Mouse (Mus musculus): ENCODE results near the gene Hcn2. TPM values are rescaled to one million over a fixed set of nuclear protein-coding genes. Genes with fewer than 3 reads are reported as not detected.

The Hcn2 gene
- polyA plus RNA-seq, 1 experiment from 2014 or later, result not detected

DNA sequence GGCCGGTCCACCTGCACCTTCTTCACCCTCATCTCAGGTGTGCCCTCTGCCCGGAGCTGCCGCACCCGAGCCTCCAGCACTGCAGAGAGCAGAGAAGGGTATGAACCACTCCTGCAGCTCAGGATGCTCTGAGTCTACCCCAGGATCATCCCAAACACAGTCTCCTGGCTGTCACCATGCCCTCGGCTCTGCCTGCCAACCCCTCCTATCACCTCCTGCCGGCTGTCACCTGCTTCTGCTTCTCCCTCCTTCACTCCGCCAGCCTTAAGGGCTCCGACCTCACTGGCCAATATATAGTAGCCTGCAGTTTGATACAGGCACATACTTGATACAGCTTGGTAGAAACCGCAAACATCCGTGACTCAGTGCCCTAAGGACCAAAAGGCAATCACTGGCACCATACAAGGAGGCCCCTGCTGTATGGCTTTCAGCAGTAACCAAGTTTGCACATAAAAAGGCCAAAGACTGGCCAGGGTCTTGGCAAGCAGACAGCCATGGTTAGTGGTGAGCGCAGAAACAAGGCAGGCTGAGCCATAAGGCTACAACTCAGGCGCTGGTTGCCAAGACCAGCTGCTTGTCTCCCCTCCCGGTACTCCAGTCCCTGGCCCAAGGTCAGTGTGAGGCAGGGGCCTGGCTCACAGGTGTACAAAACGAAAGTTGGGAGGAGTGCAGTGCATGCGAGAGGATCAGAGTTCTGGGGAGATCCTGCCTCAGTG, 27.4 kb downstream of the Hcn2 start:
- DNase-seq, result no peak
- no peak overlapping the region for H3K27ac ChIP-seq (ENCODE audit: low read depth)
- WGBS, result 91% methylated on average over 15 of the region's 15 CpGs
- H3K4me3 ChIP-seq (ENCODE audit: low read depth, low read length), result no peak overlapping the region
- no peak overlapping the region for H3K9ac ChIP-seq
- ATAC-seq (ENCODE audit: insufficient read depth), result no peak
- no peaks in the 10 kb centered on the region for H3K27me3 ChIP-seq (ENCODE audit: insufficient read depth, low read length)
- H3K9me3 ChIP-seq (ENCODE audit: low read depth, low read length), result peaks cover 22% of the 10 kb centered on the region
- no peaks in the 10 kb centered on the region for H3K4me1 ChIP-seq (ENCODE audit: insufficient read depth)
- no peak for TF ChIP-seq CTCF (IDR thresholded peaks at IDR 0.05; ENCODE audit: low read depth)
- H3K36me3 ChIP-seq (ENCODE audit: insufficient read depth), result peaks cover 51% of the 10 kb centered on the region
- no peak overlapping the region for H3K4me2 ChIP-seq

- 86% methylated on average over 3 of the region's 3 CpGs for WGBS
- Histone ChIP-seq H3K27ac (ENCODE audit: low read depth) (no peak overlapping the region), H3K36me3 (ENCODE audit: insufficient read depth) (peaks cover 35% of the 10 kb centered on the region), H3K9ac (no peak overlapping the region; the same call in 1 of the 2 replicates), H3K9me3 (ENCODE audit: low read depth, low read length) (peaks cover 6% of the 10 kb centered on the region), H3K4me3 (ENCODE audit: low read depth, low read length) (peak overlapping the region; percentile 60), H3K4me2 (peak overlapping the region; percentile 73), H3K4me1 (ENCODE audit: insufficient read depth) (no peaks in the 10 kb centered on the region), H3K27me3 (ENCODE audit: insufficient read depth, low read length) (no peaks in the 10 kb centered on the region)
- ATAC-seq (ENCODE audit: insufficient read depth) (no peak), DNase-seq (no peak)
- no peak for TF ChIP-seq CTCF (IDR thresholded peaks at IDR 0.05; ENCODE audit: low read depth)
Measured at GRCm38 (mm10) chr10:79745411-79745810, 29.0 kb downstream of the Hcn2 start.

GRCm38 (mm10) chr10:79745898-79746773, 29.7 kb downstream of the Hcn2 start, which contains the start of gene Polrmt:
TSS of gene Polrmt (minus strand) at chr10:79746581.
- DNase-seq, result peak; percentile 99
- Histone ChIP-seq H3K4me3 (ENCODE audit: low read depth, low read length) (peak within 1 kb of the TSS; percentile 60), H3K4me1 (ENCODE audit: insufficient read depth) (no peaks in the 10 kb centered on the region), H3K36me3 (ENCODE audit: insufficient read depth) (peaks cover 27% of the 10 kb centered on the region), H3K4me2 (peak within 1 kb of the TSS; percentile 73), H3K27ac (ENCODE audit: low read depth) (no peak within 1 kb of the TSS), H3K27me3 (ENCODE audit: insufficient read depth, low read length) (no peaks in the 10 kb centered on the region), H3K9ac (peak within 1 kb of the TSS; percentile 57), H3K9me3 (ENCODE audit: low read depth, low read length) (no peaks in the 10 kb centered on the region)
- 3% methylated on average over 38 of the region's 38 CpGs for WGBS
- ATAC-seq (ENCODE audit: insufficient read depth), result peak; percentile 98
- TF ChIP-seq CTCF (IDR thresholded peaks at IDR 0.05; ENCODE audit: low read depth), result peak; percentile 54

DNA sequence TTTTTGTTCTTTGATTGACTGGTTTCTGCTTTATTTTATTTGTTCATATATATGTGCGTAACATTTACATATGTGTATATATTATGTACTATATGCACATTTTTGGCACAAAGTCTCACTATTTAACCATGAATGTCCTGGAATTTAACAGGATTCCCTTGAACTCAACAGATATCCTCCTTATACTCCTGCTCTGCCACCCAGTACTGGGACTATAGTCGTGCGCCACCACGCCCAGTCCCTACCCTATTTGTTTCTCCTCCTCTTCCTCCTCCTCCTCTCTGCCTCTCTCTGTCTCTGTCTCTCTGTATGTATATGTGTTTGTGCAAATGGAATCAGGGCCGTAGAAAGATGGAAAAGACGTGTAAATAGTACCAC, 30.3 kb downstream of the Hcn2 start:
- no peak overlapping the region for H3K27ac ChIP-seq (ENCODE audit: low read depth)
- no peak for TF ChIP-seq CTCF (IDR thresholded peaks at IDR 0.05; ENCODE audit: low read depth)
- no peaks in the 10 kb centered on the region for H3K4me1 ChIP-seq (ENCODE audit: insufficient read depth)
- H3K4me2 ChIP-seq, result peak overlapping the region; percentile 73
- H3K27me3 ChIP-seq (ENCODE audit: insufficient read depth, low read length), result no peaks in the 10 kb centered on the region
- DNase-seq (no peak), ATAC-seq (ENCODE audit: insufficient read depth) (peak; percentile 64)
- no peaks in the 10 kb centered on the region for H3K9me3 ChIP-seq (ENCODE audit: low read depth, low read length)
- peak overlapping the region; percentile 60 for H3K4me3 ChIP-seq (ENCODE audit: low read depth, low read length)
- WGBS, result 24% methylated on average over 6 of the region's 6 CpGs
- H3K9ac ChIP-seq, result peak overlapping the region; percentile 13; the same call in 1 of the 2 replicates
- H3K36me3 ChIP-seq (ENCODE audit: insufficient read depth), result peaks cover 21% of the 10 kb centered on the region

DNA sequence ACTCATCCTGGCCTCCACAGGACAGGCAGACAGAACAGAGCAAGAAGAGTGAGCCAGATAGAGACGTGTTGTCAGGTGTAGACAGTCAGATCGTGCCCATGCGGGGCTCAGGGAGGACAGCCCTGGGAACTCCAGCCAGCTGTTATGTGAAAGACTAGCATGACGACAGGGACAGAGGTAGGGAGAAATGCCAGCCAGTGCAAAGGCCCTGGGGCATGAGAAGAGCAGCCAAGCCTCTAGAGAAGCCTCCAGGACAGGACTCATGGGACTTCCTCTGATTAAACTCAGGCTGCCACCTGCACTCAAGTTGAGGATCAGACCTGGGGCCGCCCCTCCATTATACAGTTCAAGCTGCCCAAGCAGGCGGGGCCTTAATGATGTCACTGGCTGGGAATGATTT, 32.1 kb downstream of the Hcn2 start:
- Histone ChIP-seq H3K36me3 (ENCODE audit: insufficient read depth) (peaks cover 6% of the 10 kb centered on the region; the same call in 1 of the 2 replicates), H3K27ac (ENCODE audit: low read depth) (no peak overlapping the region), H3K4me2 (no peak overlapping the region), H3K27me3 (ENCODE audit: insufficient read depth, low read length) (no peaks in the 10 kb centered on the region), H3K9me3 (ENCODE audit: low read depth, low read length) (no peaks in the 10 kb centered on the region), H3K4me1 (ENCODE audit: insufficient read depth) (no peaks in the 10 kb centered on the region), H3K9ac (no peak overlapping the region), H3K4me3 (ENCODE audit: low read depth, low read length) (no peak overlapping the region)
- 73% methylated on average over 6 of the region's 6 CpGs for WGBS
- DNase-seq (no peak), ATAC-seq (ENCODE audit: insufficient read depth) (no peak)
- TF ChIP-seq CTCF (IDR thresholded peaks at IDR 0.05; ENCODE audit: low read depth), result no peak

DNA sequence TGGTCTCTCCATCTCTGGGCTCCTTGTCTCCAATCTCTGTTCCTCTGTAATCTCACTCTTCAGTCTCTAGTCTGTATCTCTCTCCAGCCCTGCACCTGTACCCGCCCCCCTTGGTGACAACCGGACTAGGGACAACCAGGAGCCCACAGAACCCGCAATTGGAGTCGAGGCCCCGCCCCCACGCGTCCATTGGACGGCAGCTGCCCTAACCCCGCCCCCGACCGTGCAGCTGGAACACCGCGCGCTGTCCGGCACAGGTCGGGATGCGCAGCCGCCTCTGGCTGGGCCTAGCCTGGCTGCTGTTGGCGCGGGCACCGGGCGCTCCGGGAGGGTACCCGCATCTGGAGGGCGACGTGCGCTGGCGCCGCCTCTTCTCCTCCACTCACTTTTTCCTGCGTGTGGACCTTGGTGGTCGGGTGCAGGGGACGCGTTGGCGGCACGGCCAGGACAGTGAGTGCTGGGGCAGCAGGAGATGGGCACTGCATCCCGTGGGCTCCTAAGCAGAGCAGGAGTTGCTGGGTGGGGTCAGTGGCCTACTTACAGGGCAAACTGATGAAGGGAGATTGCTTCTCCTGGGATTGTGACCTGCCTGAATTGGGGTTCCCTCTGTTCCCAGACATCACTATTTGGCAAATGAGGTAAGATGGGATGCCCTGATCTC, 38.6 kb downstream of the Hcn2 start, which contains the start of gene Fgf22:
Gene Fgf22, plus strand, starts transcription at position 221 of the 661 bp plus-strand sequence.
- Histone ChIP-seq H3K36me3 (ENCODE audit: insufficient read depth) (peaks cover 38% of the 10 kb centered on the region), H3K4me1 (ENCODE audit: insufficient read depth) (peaks cover 5% of the 10 kb centered on the region; the same call in 1 of the 2 replicates), H3K4me3 (ENCODE audit: low read depth, low read length) (peak within 1 kb of the TSS; percentile 20), H3K4me2 (peak within 1 kb of the TSS; percentile 60), H3K9ac (peak within 1 kb of the TSS; percentile 32), H3K9me3 (ENCODE audit: low read depth, low read length) (no peaks in the 10 kb centered on the region), H3K27me3 (ENCODE audit: insufficient read depth, low read length) (no peaks in the 10 kb centered on the region), H3K27ac (ENCODE audit: low read depth) (no peak within 1 kb of the TSS)
- WGBS, result 2% methylated on average over 36 of the region's 36 CpGs
- DNase-seq (peak; percentile 72), ATAC-seq (ENCODE audit: insufficient read depth) (peak; percentile 85)
- no peak for TF ChIP-seq CTCF (IDR thresholded peaks at IDR 0.05; ENCODE audit: low read depth)
